Mouse (Mus musculus): ENCODE measurements around the gene Apoc2. TPM values are rescaled to one million over a fixed set of nuclear protein-coding genes. Genes with fewer than 3 reads are reported as not detected.

The Apoc2 gene
- polyA plus RNA-seq, 1 experiment from 2014 or later, result not detected

GRCm38 (mm10) chr7:19713598-19713997 is 35.9 kb upstream of the Apoc2 start:
- Histone ChIP-seq H3K9me3 (replicated peaks) (no peaks in the 10 kb centered on the region), H3K4me2 (peak overlapping the region; percentile 98; the same call in 1 of the 2 replicates), H3K27me3 (no peaks in the 10 kb centered on the region), H3K36me3 (ENCODE audit: poor library complexity, severe bottlenecking) (peaks cover 56% of the 10 kb centered on the region), H3K4me3 (peak overlapping the region; percentile 100; the same call in 1 of the 2 replicates), H3K9ac (no peak overlapping the region), H3K4me1 (peaks cover 23% of the 10 kb centered on the region), H3K27ac (no peak overlapping the region)
- WGBS, result 89% methylated on average over 9 of the region's 9 CpGs
- no peak for ATAC-seq

- H3K4me3 ChIP-seq, result no peak overlapping the region
- no peak overlapping the region for H3K9ac ChIP-seq
- ATAC-seq, result no peak
- no peak overlapping the region for H3K4me2 ChIP-seq
- H3K27ac ChIP-seq, result no peak overlapping the region
- H3K36me3 ChIP-seq (ENCODE audit: poor library complexity, severe bottlenecking), result peaks cover 58% of the 10 kb centered on the region
- 62% methylated on average over 4 of the region's 4 CpGs for WGBS
- peaks cover 23% of the 10 kb centered on the region for H3K4me1 ChIP-seq
- no peaks in the 10 kb centered on the region for H3K27me3 ChIP-seq
- no peaks in the 10 kb centered on the region for H3K9me3 ChIP-seq (replicated peaks)
Observed at GRCm38 (mm10) chr7:19713196-19713595, 35.5 kb upstream of the Apoc2 start.

GRCm38 (mm10) chr7:19712414-19712813 is 34.7 kb upstream of the Apoc2 start:
- WGBS, result 77% methylated on average over 4 of the region's 4 CpGs
- no peaks in the 10 kb centered on the region for H3K9me3 ChIP-seq (replicated peaks)
- H3K4me2 ChIP-seq, result no peak overlapping the region
- H3K36me3 ChIP-seq (ENCODE audit: poor library complexity, severe bottlenecking), result peaks cover 64% of the 10 kb centered on the region
- no peak overlapping the region for H3K4me3 ChIP-seq
- H3K27ac ChIP-seq, result no peak overlapping the region
- H3K9ac ChIP-seq, result no peak overlapping the region
- ATAC-seq, result no peak
- no peaks in the 10 kb centered on the region for H3K27me3 ChIP-seq
- H3K4me1 ChIP-seq, result peaks cover 23% of the 10 kb centered on the region

- Histone ChIP-seq H3K27me3 (no peaks in the 10 kb centered on the region), H3K9ac (no peak overlapping the region), H3K36me3 (ENCODE audit: poor library complexity, severe bottlenecking) (peaks cover 74% of the 10 kb centered on the region), H3K4me3 (no peak overlapping the region), H3K9me3 (replicated peaks) (no peaks in the 10 kb centered on the region), H3K4me1 (peaks cover 16% of the 10 kb centered on the region), H3K27ac (no peak overlapping the region), H3K4me2 (no peak overlapping the region)
- no peak for ATAC-seq
- 94% methylated on average over 10 of the region's 10 CpGs for WGBS
Observed at GRCm38 (mm10) chr7:19710650-19711049, 32.9 kb upstream of the Apoc2 start.

GRCm38 (mm10) chr7:19705271-19705670 is 27.5 kb upstream of the Apoc2 start:
- H3K27me3 ChIP-seq, result no peaks in the 10 kb centered on the region
- no peaks in the 10 kb centered on the region for H3K9me3 ChIP-seq (replicated peaks)
- H3K4me1 ChIP-seq, result peaks cover 4% of the 10 kb centered on the region; the same call in 1 of the 2 replicates
- no peak overlapping the region for H3K4me3 ChIP-seq
- H3K9ac ChIP-seq, result no peak overlapping the region
- H3K27ac ChIP-seq, result no peak overlapping the region
- peaks cover 81% of the 10 kb centered on the region for H3K36me3 ChIP-seq (ENCODE audit: poor library complexity, severe bottlenecking)
- ATAC-seq, result no peak
- WGBS, result 92% methylated on average over 7 of the region's 7 CpGs
- no peak overlapping the region for H3K4me2 ChIP-seq

GRCm38 (mm10) chr7:19704475-19704874 is 26.7 kb upstream of the Apoc2 start:
- Histone ChIP-seq H3K36me3 (ENCODE audit: poor library complexity, severe bottlenecking) (peaks cover 73% of the 10 kb centered on the region), H3K27ac (no peak overlapping the region), H3K4me1 (peaks cover 6% of the 10 kb centered on the region), H3K27me3 (no peaks in the 10 kb centered on the region), H3K9me3 (replicated peaks) (no peaks in the 10 kb centered on the region), H3K4me2 (no peak overlapping the region), H3K4me3 (no peak overlapping the region), H3K9ac (no peak overlapping the region)
- no peak for ATAC-seq
- 89% methylated on average over 4 of the region's 4 CpGs for WGBS

GRCm38 (mm10) chr7:19702859-19703555 is 25.3 kb upstream of the Apoc2 start:
- no peak overlapping the region for H3K9ac ChIP-seq

GRCm38 (mm10) chr7:19701069-19701761 is 23.5 kb upstream of the Apoc2 start:
- Histone ChIP-seq H3K36me3 (ENCODE audit: poor library complexity, severe bottlenecking) (peaks cover 51% of the 10 kb centered on the region), H3K9ac (no peak overlapping the region; the same call in 1 of the 2 replicates), H3K4me2 (no peak overlapping the region), H3K27ac (peak overlapping the region; percentile 48), H3K27me3 (0 out of 2 replicates have a peak, but pooled peaks cover 3% of the 10 kb centered on the region), H3K4me3 (no peak overlapping the region), H3K9me3 (replicated peaks) (0 out of 2 replicates have a peak, but pooled peaks cover 3% of the 10 kb centered on the region), H3K4me1 (peaks cover 22% of the 10 kb centered on the region)
- 0 out of 2 replicates have a peak, but pooled peaks have one; percentile 48 for ATAC-seq
- WGBS, result 30% methylated on average over 20 of the region's 22 CpGs

More at GRCm38 (mm10) chr7:19702859-19703555, 25.3 kb upstream of the Apoc2 start:
- Histone ChIP-seq H3K27ac (no peak overlapping the region), H3K4me3 (no peak overlapping the region), H3K27me3 (no peaks in the 10 kb centered on the region), H3K4me1 (peaks cover 21% of the 10 kb centered on the region), H3K36me3 (ENCODE audit: poor library complexity, severe bottlenecking) (peaks cover 61% of the 10 kb centered on the region), H3K4me2 (no peak overlapping the region), H3K9me3 (replicated peaks) (no peaks in the 10 kb centered on the region)
- ATAC-seq, result no peak
- 93% methylated on average over 15 of the region's 16 CpGs for WGBS

GRCm38 (mm10) chr7:19700299-19701068 is 22.7 kb upstream of the Apoc2 start:
- Histone ChIP-seq H3K4me1 (peaks cover 22% of the 10 kb centered on the region), H3K36me3 (ENCODE audit: poor library complexity, severe bottlenecking) (peaks cover 50% of the 10 kb centered on the region), H3K9ac (no peak overlapping the region; the same call in 1 of the 2 replicates), H3K4me3 (no peak overlapping the region), H3K27ac (no peak overlapping the region), H3K27me3 (0 out of 2 replicates have a peak, but pooled peaks cover 3% of the 10 kb centered on the region), H3K9me3 (replicated peaks) (0 out of 2 replicates have a peak, but pooled peaks cover 3% of the 10 kb centered on the region), H3K4me2 (no peak overlapping the region)
- ATAC-seq, result no peak
- WGBS, result 69% methylated on average over 12 of the region's 12 CpGs

- WGBS, result 80% methylated on average over 4 of the region's 4 CpGs
- no peak overlapping the region for H3K4me3 ChIP-seq
- H3K27ac ChIP-seq, result no peak overlapping the region
- H3K36me3 ChIP-seq (ENCODE audit: poor library complexity, severe bottlenecking), result peaks cover 43% of the 10 kb centered on the region
- H3K4me1 ChIP-seq, result peaks cover 22% of the 10 kb centered on the region
- H3K9ac ChIP-seq, result no peak overlapping the region
- no peak overlapping the region for H3K4me2 ChIP-seq
- ATAC-seq, result no peak
- H3K27me3 ChIP-seq, result 0 out of 2 replicates have a peak, but pooled peaks cover 3% of the 10 kb centered on the region
- 0 out of 2 replicates have a peak, but pooled peaks cover 3% of the 10 kb centered on the region for H3K9me3 ChIP-seq (replicated peaks)
Observed at GRCm38 (mm10) chr7:19699827-19700148, 22.0 kb upstream of the Apoc2 start.

GRCm38 (mm10) chr7:19698907-19699826 is 21.4 kb upstream of the Apoc2 start, which contains the start of gene Apoe:
Gene Apoe (minus strand): TSS chr7:19699188.
- H3K27me3 ChIP-seq, result 0 out of 2 replicates have a peak, but pooled peaks cover 3% of the 10 kb centered on the region
- peak; percentile 65 for ATAC-seq
- H3K4me1 ChIP-seq, result peaks cover 22% of the 10 kb centered on the region
- 2% methylated on average over 20 of the region's 20 CpGs for WGBS
- peak within 1 kb of the TSS; percentile 56 for H3K9ac ChIP-seq
- peak within 1 kb of the TSS; percentile 55 for H3K4me2 ChIP-seq
- H3K9me3 ChIP-seq (replicated peaks), result 0 out of 2 replicates have a peak, but pooled peaks cover 3% of the 10 kb centered on the region
- H3K36me3 ChIP-seq (ENCODE audit: poor library complexity, severe bottlenecking), result peaks cover 37% of the 10 kb centered on the region
- no peak within 1 kb of the TSS for H3K27ac ChIP-seq
- H3K4me3 ChIP-seq, result peak within 1 kb of the TSS; percentile 34

All from forebrain, embryonic 13.5 days (tissue).